Mouse (Mus musculus) myocyte (in vitro differentiated cells): ENCODE measurements around the gene Bud31.

ENCODE experiments used
- CEBPB ChIP-seq: IDR thresholded peaks from 2 replicates; pipeline ENCODE4 v1.6.1; 2011; ENCODE audit warnings: mild to moderate bottlenecking, moderate library complexity; ENCODE audit not compliant: poor library complexity, insufficient read depth, severe bottlenecking
- E2F4 ChIP-seq: IDR thresholded peaks from one replicate; pipeline ENCODE4 v1.6.1; 2011; ENCODE audit warnings: mild to moderate bottlenecking, control low read depth, moderate library complexity; ENCODE audit not compliant: insufficient read depth
- MAX ChIP-seq: IDR thresholded peaks from one replicate; pipeline ENCODE4 v1.6.1; 2011; ENCODE audit warnings: low read depth, mild to moderate bottlenecking, control low read depth
- MYOD1 ChIP-seq, 3 experiments: IDR thresholded peaks; one replicate each; pipeline ENCODE4 v1.6.1; 2011; ENCODE audit warnings: control low read depth in 2 of 3, low read depth in 2 of 3, mild to moderate bottlenecking in 2 of 3, moderate library complexity in 1 of 3; ENCODE audit not compliant: insufficient read length in 2 of 3, control insufficient read depth in 1 of 3
- MYOG ChIP-seq, 3 experiments: IDR thresholded peaks; one replicate each; pipeline ENCODE4 v1.6.1; 2011; ENCODE audit warnings: control low read depth in 2 of 3, low read depth in 2 of 3, mild to moderate bottlenecking in 2 of 3; ENCODE audit not compliant: insufficient read length in 2 of 3, control insufficient read depth in 1 of 3, insufficient read depth in 1 of 3
- POLR2A ChIP-seq: IDR thresholded peaks from one replicate; pipeline ENCODE4 v1.6.1; 2011; ENCODE audit warnings: low read depth, mild to moderate bottlenecking, control low read depth, moderate library complexity; ENCODE audit not compliant: insufficient read length
- POLR2AphosphoS2 ChIP-seq: IDR thresholded peaks from one replicate; pipeline ENCODE4 v1.6.1; 2011; ENCODE audit warnings: low read depth, control low read depth; ENCODE audit not compliant: insufficient read length
- REST ChIP-seq: IDR thresholded peaks from one replicate; pipeline ENCODE4 v1.6.1; 2011; ENCODE audit warnings: mild to moderate bottlenecking, control low read depth, moderate library complexity; ENCODE audit not compliant: insufficient read depth, insufficient read length
- TCF12 ChIP-seq: IDR thresholded peaks from one replicate; pipeline ENCODE4 v1.6.1; 2011; ENCODE audit warnings: mild to moderate bottlenecking, control low read depth; ENCODE audit not compliant: poor library complexity, insufficient read depth, severe bottlenecking
- TCF3 ChIP-seq: IDR thresholded peaks from one replicate; pipeline ENCODE4 v1.6.1; 2011; ENCODE audit warnings: low read depth, control low read depth; ENCODE audit not compliant: insufficient read length
- USF1 ChIP-seq: IDR thresholded peaks from one replicate; pipeline ENCODE4 v1.6.1; 2011; ENCODE audit warnings: low read depth, mild to moderate bottlenecking, control low read depth, moderate library complexity

- TF ChIP-seq POLR2A (no peak), MAX (no peak), TCF12 (no peak), POLR2AphosphoS2 (no peak), USF1 (no peak), MYOG (IDR thresholded peaks at IDR 0.05; ENCODE audit: control insufficient read depth in 1 of 3, insufficient read depth in 1 of 3, insufficient read length in 2 of 3, low read depth in 2 of 3) (no peak), E2F4 (no peak), CEBPB (no peak), MYOD1 (IDR thresholded peaks at IDR 0.05; ENCODE audit: control insufficient read depth in 1 of 3, insufficient read length in 2 of 3, low read depth in 2 of 3) (no peak), REST (no peak), TCF3 (no peak)
Observed at GRCm38 (mm10) chr5:145112566-145112965, 27.6 kb upstream of the Bud31 start.
